Mouse (Mus musculus) T-cell, adult 2 months (primary cell): ENCODE data around the gene Slc2a13.

Source experiments
- DNase-seq: peaks from one replicate; pipeline ENCODE4 v3.0.0; 2022; ENCODE audit warnings: low spot score

Gene Slc2a13

GRCm38 (mm10) chr15:91502235-91502634 lies 70.8 kb downstream of the Slc2a13 start:
- DNase-seq: no peak

GRCm38 (mm10) chr15:91495014-91495413 lies 78.0 kb downstream of the Slc2a13 start:
- no peak for DNase-seq

DNA sequence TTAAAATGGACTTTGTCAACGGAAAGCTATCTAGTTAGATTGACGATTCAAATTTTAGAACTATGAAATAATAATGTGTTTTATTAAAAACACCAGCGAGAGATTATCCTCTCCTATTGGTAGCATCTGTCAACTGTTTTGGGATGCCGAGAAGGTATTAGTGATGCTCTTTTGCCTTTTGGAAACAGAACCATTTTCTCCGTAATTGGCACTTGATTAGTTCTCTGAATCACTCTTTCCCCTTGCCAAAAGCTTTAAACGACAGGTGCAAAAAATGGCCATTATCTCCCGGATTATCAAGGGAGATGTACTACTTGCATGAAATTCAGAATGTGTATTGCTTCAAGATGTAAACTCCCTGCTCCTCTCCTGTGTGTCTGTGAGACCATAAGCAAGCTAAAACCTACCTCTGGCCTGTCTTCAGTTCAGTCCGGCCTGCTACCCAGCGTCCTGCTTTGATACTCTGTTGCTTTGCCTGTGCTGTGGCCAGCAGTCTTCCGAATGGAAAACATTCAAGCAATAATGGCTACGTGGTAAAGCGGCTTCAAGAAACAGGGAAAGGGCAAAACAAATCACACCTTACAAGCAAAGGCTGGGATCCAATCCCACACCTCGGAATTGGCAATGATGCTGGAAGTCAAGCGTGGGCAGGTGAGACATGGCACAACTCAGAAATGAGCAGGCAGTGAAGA lies 93.0 kb downstream of the Slc2a13 start:
- no peak for DNase-seq

DNA sequence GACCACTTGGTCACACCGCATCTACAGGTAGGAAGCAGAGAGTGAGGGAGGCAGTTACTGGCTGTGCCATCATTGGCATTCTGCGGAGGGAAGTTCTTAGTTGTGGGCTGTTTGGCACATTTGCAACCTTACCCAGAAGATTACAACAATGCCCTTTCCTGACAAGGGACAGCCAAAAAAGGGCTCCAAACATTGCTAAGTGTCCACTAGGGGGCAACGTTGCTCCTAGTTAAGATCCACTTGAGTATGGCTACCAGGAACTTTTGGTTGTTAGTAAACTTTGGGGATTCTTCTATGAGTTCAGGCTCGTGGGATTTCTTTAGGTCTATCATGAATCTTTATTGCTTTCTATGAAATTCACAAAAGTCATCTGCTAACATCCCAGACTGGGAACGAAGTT lies 95.3 kb downstream of the Slc2a13 start:
- DNase-seq: no peak

DNA sequence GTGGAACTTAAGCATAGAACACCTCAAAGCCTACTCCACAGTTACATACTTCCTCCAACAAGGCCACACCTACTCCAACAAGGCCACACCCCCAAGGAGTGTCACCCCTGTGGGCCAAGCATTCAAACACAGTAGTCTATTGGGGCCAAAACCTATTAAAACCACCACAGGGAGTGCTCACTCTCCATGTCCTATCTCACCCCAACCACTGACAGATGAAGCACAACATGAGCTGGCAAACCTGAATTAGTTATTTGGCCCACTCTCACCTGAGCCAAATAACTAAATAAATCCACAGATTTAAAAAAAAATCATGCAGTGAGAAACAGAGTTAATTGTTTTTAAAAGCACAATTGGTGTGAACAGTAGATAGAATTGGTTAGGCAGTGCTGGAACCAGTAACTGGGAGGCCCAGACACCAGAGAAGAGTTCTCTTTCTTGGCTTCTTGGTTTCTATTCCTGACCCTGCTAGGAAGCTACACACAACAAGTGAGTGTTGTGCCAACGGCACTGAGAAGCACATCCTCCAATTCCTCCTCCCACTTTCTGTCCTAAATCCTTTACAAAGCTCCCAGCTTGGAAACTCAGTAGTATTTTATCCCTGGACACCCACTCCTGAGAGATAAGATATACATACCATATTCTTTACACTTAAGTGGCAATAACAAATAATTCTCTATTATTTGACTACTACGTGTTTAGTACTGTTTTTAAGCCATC lies 99.2 kb downstream of the Slc2a13 start:
- no peak for DNase-seq

- no peak for DNase-seq
These were observed 107.7 kb downstream of the Slc2a13 start for GRCm38 (mm10) chr15:91465331-91465730.

GRCm38 (mm10) chr15:91463857-91464435 lies 109.1 kb downstream of the Slc2a13 start:
- no peak for DNase-seq

- DNase-seq: no peak
These were observed 109.9 kb downstream of the Slc2a13 start for GRCm38 (mm10) chr15:91463026-91463661.

DNA sequence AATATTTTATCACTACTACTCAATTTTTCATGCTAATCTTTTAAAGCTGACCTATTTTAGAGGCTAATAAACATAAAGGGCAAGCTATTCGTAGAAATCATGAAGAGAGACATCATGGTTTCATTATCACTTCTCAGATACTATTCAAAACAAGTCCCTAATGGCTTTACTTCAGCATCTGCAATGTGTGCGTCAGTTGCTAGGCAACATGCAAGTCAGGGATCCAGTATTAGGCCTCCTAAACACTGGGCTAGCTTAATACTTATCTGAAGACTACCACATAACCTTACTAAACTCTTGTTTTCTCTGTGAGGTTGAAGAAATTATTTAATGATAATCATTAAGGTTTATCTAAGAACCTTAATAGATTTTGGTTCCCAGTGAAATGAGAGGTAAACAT lies 111.1 kb downstream of the Slc2a13 start:
- DNase-seq: no peak

GRCm38 (mm10) chr15:91457202-91457601 lies 115.9 kb downstream of the Slc2a13 start:
- DNase-seq: no peak

GRCm38 (mm10) chr15:91445399-91445798 lies 127.7 kb downstream of the Slc2a13 start:
- DNase-seq: no peak

DNA sequence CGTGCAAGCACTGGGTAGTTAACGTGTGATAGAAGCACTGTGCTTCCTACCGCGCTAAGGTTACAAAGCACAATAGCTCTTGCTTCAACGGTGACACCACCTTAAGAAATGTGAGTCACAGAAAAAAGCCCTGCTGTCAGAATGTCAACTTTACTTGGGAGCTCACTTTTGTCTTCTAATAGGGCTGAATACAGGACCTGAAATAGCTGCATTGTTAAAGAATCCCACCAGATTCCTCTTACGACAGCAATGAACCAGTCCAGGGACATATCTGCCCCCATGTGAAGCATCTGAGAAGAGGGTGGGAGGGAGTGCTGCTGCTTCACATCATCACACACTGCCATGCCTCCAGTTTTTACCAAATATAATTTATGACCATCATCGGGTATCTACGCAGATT lies 129.6 kb downstream of the Slc2a13 start:
- no peak for DNase-seq

DNA sequence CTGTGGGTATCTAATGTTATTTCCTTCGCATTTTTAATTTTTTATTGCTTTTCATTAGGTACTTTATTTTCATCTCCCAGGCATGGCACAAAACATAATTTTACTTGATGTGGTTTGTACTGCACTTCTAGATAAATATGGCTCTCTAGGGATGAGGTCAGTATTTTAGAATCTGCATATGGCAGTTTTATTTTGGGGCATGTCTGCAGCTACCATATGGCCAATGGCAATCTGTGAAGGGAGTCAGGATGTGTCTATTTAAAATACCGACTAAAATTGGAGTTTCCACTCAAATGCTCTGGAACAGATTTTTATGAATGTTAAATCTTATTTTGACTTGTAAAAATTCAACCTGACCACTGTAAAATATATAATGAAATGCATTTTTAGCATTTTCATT lies 133.2 kb downstream of the Slc2a13 start:
- DNase-seq: no peak

DNA sequence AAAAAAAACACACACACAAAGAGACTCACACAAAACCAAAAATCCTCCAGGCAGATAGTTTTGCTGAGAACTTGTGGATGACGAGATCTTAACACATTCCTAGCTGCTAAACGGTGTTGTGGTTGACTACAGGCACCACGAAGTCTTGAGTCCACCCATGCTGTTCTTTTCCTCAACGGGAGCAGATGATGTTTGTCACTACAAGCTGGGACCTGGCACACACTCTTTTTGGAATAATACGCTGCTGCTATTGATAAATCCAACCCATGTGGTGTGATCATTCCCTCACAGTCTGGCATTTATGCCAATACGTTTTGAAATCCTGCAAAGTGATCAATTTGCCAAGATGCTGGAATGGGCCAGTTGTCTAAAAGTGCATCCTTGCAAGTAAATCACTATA lies 147.6 kb downstream of the Slc2a13 start:
- DNase-seq: no peak

DNA sequence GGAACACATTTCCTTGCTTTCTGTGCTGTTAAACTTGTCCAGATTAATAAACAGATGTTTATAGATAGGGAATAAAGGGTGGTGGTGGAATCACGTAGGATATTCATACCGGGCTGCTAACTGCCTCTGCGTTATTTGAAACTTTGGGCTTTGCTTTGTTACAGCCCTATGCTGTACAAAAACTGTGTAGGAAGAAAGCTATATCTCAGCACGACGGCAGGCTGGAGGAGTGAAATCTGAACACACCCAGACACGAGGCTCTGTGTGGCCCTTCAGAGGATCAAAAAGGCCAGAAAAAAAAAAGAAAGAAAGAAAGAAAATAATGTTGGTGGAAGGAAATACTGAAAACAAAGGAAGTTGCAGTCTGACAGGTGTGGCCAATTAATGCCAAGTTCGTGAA lies 166.1 kb downstream of the Slc2a13 start:
- DNase-seq: no peak

DNA sequence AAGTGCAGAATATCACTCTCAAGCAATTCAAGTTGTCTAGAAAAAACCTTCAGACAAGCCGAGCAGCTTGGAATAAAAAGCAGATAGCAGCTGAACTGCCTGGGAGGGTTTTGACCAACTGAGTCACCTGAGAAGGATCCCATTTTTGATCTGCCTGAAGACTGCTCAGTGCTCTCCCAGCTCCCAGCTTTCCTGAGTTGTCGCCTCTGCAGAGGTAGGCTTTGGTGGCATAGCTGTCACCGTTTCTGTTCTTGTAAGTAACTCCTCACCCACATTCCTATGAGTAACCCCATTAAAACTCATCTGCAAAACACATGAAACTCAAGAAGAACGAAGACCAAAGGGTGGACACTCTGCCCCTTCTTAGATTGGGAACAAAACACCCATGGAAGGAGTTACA lies 177.9 kb downstream of the Slc2a13 start:
- DNase-seq: no peak

- DNase-seq: no peak
These were observed 189.4 kb downstream of the Slc2a13 start for GRCm38 (mm10) chr15:91383694-91384093.

DNA sequence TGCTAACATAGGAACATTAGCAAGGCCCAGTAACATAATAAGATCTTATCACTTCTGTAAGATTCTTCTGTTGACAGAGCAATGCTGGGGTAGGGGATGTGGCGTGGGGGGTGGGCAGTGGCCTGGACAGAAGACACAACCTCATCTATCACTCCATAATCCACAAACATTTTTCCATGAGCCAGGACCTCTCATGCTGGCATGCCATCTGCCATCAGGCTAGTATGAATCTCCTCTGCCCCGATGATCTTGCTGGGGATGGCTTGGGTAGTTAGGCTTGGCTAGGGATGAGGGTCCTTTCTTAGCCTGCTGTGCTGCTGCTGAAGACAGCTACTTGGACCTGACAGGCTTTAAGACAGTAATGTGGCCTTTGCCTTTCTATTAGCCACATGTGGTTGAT lies 190.5 kb downstream of the Slc2a13 start:
- no peak for DNase-seq

DNA sequence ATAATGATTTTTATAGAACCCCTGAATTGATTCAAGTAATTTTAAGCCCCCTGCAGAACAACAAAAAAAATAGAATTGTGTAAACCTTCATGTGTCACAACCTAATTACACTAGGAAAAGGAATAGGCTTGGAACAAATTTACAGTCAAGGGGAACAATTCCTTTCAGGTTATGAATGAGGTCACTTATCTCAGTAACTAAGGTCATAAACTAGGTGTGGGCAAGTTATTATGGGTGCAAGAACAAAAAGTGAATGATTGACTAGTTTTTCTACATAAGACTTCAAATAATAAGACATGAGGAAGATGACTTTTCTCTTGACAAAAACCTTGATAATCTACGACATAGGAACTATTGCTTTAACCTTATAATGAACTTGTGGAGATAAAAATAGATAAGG lies 191.2 kb downstream of the Slc2a13 start:
- DNase-seq: no peak

GRCm38 (mm10) chr15:91378751-91379325 lies 194.2 kb downstream of the Slc2a13 start:
- no peak for DNase-seq

GRCm38 (mm10) chr15:91377568-91377967 lies 195.5 kb downstream of the Slc2a13 start:
- no peak for DNase-seq

DNA sequence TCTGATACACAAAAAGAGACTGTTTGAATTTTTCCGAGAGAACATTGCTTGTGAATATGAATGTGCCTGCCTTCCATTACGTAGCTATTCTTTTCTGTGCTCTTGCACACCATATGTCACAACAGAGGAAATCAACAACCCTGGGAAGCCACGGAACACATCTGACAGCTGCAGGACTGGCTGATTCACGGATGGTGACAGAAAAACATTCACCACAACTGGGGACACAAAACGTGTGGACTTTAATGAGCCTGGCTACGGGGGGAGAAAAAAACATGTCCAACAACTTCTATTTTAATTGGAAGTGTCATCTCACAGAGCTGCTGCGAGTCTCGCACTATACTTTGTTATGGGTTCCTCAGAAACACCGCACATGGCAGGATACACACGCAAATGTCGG lies 196.0 kb downstream of the Slc2a13 start:
- DNase-seq: no peak

- DNase-seq: no peak
These were observed 198.6 kb downstream of the Slc2a13 start for GRCm38 (mm10) chr15:91374441-91374840.
